Mouse (Mus musculus) MEL (cell line): ENCODE results near the gene Cyp20a1. TPM values are rescaled to one million over a fixed set of nuclear protein-coding genes. Genes with fewer than 3 reads are reported as not detected.

Experiments
- DNase-seq: peaks from one replicate; pipeline ENCODE4 v3.0.0; 2011; ENCODE audit warnings: low read depth, low spot score
- H3K27ac ChIP-seq: 2 replicates; pipeline ENCODE4 v1.5.1; 2012; ENCODE audit warnings: low read depth, mild to moderate bottlenecking, control low read depth, low read length, moderate library complexity; ENCODE audit not compliant: control insufficient read depth
- H3K27me3 ChIP-seq, 2 experiments: fragments of 150-350 bp in 1 of 2; sonication (generic) in 1 of 2; 2 replicates each; pipeline ENCODE4 v1.6.1; 2012; ENCODE audit warnings: low read length in 2 of 2, mild to moderate bottlenecking in 2 of 2, improper control_type of control experiment in 1 of 2, moderate library complexity in 1 of 2; ENCODE audit not compliant: insufficient read depth in 2 of 2, control insufficient read depth in 1 of 2
- H3K36me3 ChIP-seq, 2 experiments: 2 replicates each; pipeline ENCODE4 v1.6.1; 2012 to 2014; ENCODE audit warnings: low read length in 2 of 2, improper control_type of control experiment in 1 of 2, inconsistent platforms in 1 of 2, mild to moderate bottlenecking in 1 of 2; ENCODE audit not compliant: insufficient read depth in 2 of 2, control insufficient read depth in 1 of 2
- H3K4me1 ChIP-seq, 2 experiments: fragments of 150-350 bp in 1 of 2; sonication (generic) in 1 of 2; 2 replicates each; pipeline ENCODE4 v1.6.1; 2012; ENCODE audit warnings: low read length in 2 of 2, improper control_type of control experiment in 1 of 2, mild to moderate bottlenecking in 1 of 2; ENCODE audit not compliant: insufficient read depth in 2 of 2, control insufficient read depth in 1 of 2
- H3K4me3 ChIP-seq, 2 experiments: fragments of 150-350 bp in 1 of 2; sonication (generic) in 1 of 2; 2 replicates each; pipeline ENCODE4 v1.5.1; 2012; ENCODE audit warnings: low read depth in 2 of 2, low read length in 2 of 2, mild to moderate bottlenecking in 2 of 2, moderate library complexity in 2 of 2, control low read depth in 1 of 2, improper control_type of control experiment in 1 of 2; ENCODE audit not compliant: control insufficient read depth in 1 of 2, insufficient read depth in 1 of 2
- H3K79me2 ChIP-seq: 2 replicates; pipeline ENCODE4 v1.6.1; 2012; ENCODE audit warnings: mild to moderate bottlenecking, low read length, moderate library complexity; ENCODE audit not compliant: control insufficient read depth, poor library complexity, insufficient read depth
- H3K9ac ChIP-seq: 2 replicates; pipeline ENCODE4 v1.6.1; 2012; ENCODE audit warnings: low read depth, mild to moderate bottlenecking, control low read depth, low read length, moderate library complexity; ENCODE audit not compliant: control insufficient read depth, poor library complexity, severe bottlenecking
- H3K9me3 ChIP-seq: fragments of 150-350 bp; sonication (generic); replicated peaks from 2 replicates; pipeline ENCODE4 v1.6.1; 2012; ENCODE audit warnings: mild to moderate bottlenecking, low read length, improper control_type of control experiment, moderate library complexity; ENCODE audit not compliant: insufficient read depth
- CHD1 ChIP-seq: IDR thresholded peaks from 2 replicates; pipeline ENCODE4 v1.6.1; 2012; ENCODE audit warnings: low read depth, mild to moderate bottlenecking, inconsistent platforms, low read length, improper control_type of control experiment
- CHD2 ChIP-seq: IDR thresholded peaks from 2 replicates; pipeline ENCODE4 v1.6.1; 2011; ENCODE audit warnings: low read length, improper control_type of control experiment
- EP300 ChIP-seq, 2 experiments: IDR thresholded peaks; 2 replicates each; pipeline ENCODE4 v1.6.1; 2011; ENCODE audit warnings: improper control_type of control experiment in 2 of 2, low read length in 2 of 2, low read depth in 1 of 2, mild to moderate bottlenecking in 1 of 2
- GABPA ChIP-seq: IDR thresholded peaks from 2 replicates; pipeline ENCODE4 v1.6.1; 2012; ENCODE audit warnings: low read depth, mild to moderate bottlenecking, inconsistent platforms, low read length, improper control_type of control experiment, moderate library complexity
- JUND ChIP-seq: IDR thresholded peaks from 2 replicates; pipeline ENCODE4 v1.6.1; 2011; ENCODE audit warnings: low read depth, mild to moderate bottlenecking, improper control_type of control experiment, low read length
- MAFK ChIP-seq: IDR thresholded peaks from 2 replicates; pipeline ENCODE4 v1.6.1; 2011; ENCODE audit warnings: low read depth, mild to moderate bottlenecking, low read length, improper control_type of control experiment, borderline replicate concordance
- MEF2A ChIP-seq: IDR thresholded peaks from 2 replicates; pipeline ENCODE4 v1.6.1; 2014; ENCODE audit warnings: low read depth, mild to moderate bottlenecking, inconsistent platforms, low read length, improper control_type of control experiment; ENCODE audit not compliant: poor library complexity, insufficient replicate concordance, severe bottlenecking; ENCODE audit errors: extremely low read depth
- MXI1 ChIP-seq: IDR thresholded peaks from 2 replicates; pipeline ENCODE4 v1.6.1; 2011; ENCODE audit warnings: mild to moderate bottlenecking, low read depth, low read length, improper control_type of control experiment
- MYC ChIP-seq: IDR thresholded peaks from 2 replicates; pipeline ENCODE4 v1.6.1; 2011; ENCODE audit warnings: low read depth, mild to moderate bottlenecking, low read length, improper control_type of control experiment, moderate library complexity
- NELFE ChIP-seq: IDR thresholded peaks from 2 replicates; pipeline ENCODE4 v1.6.1; 2011; ENCODE audit warnings: low read depth, low read length, improper control_type of control experiment
- NRF1 ChIP-seq: IDR thresholded peaks from 2 replicates; pipeline ENCODE4 v1.6.1; 2014; ENCODE audit warnings: low read depth, mild to moderate bottlenecking, inconsistent platforms, low read length, improper control_type of control experiment, moderate library complexity; ENCODE audit not compliant: poor library complexity, insufficient read depth, severe bottlenecking
- POLR2A ChIP-seq, 2 experiments: IDR thresholded peaks; 2 replicates each; pipeline ENCODE4 v1.6.1; 2011 to 2012; ENCODE audit warnings: low read length in 2 of 2, mild to moderate bottlenecking in 2 of 2, control low read depth in 1 of 2, improper control_type of control experiment in 1 of 2, low read depth in 1 of 2, moderate library complexity in 1 of 2; ENCODE audit not compliant: control insufficient read depth in 1 of 2, insufficient read depth in 1 of 2, poor library complexity in 1 of 2
- POLR2AphosphoS2 ChIP-seq: IDR thresholded peaks from 2 replicates; pipeline ENCODE4 v1.6.1; 2011; ENCODE audit warnings: low read length, improper control_type of control experiment
- POLR2AphosphoS5 ChIP-seq: IDR thresholded peaks from 2 replicates; pipeline ENCODE4 v1.6.1; 2012; ENCODE audit warnings: low read depth, borderline replicate concordance, mild to moderate bottlenecking, inconsistent platforms, low read length, moderate library complexity, mixed read lengths
- RCOR1 ChIP-seq: IDR thresholded peaks from 2 replicates; pipeline ENCODE4 v1.6.1; 2012; ENCODE audit warnings: low read depth, mild to moderate bottlenecking, inconsistent platforms, low read length, improper control_type of control experiment
- SIN3A ChIP-seq: IDR thresholded peaks from 2 replicates; pipeline ENCODE4 v1.6.1; 2012; ENCODE audit warnings: low read length, improper control_type of control experiment, inconsistent platforms
- SMC3 ChIP-seq: IDR thresholded peaks from 2 replicates; pipeline ENCODE4 v1.6.1; 2011; ENCODE audit warnings: low read depth, low read length, improper control_type of control experiment
- TBP ChIP-seq: IDR thresholded peaks from 2 replicates; pipeline ENCODE4 v1.8.0; 2011; ENCODE audit warnings: low read depth, low read length, improper control_type of control experiment
- UBTF ChIP-seq: IDR thresholded peaks from 2 replicates; pipeline ENCODE4 v1.6.1; 2012; ENCODE audit warnings: low read depth, mild to moderate bottlenecking, inconsistent platforms, low read length, improper control_type of control experiment, moderate library complexity, borderline replicate concordance; ENCODE audit not compliant: insufficient read depth
- ZC3H11A ChIP-seq: IDR thresholded peaks from 2 replicates; pipeline ENCODE4 v1.6.1; 2012; ENCODE audit warnings: low read depth, mild to moderate bottlenecking, inconsistent platforms, low read length, improper control_type of control experiment
- ZMIZ1 ChIP-seq: IDR thresholded peaks from 2 replicates; pipeline ENCODE4 v1.6.1; 2012; ENCODE audit warnings: low read depth, mild to moderate bottlenecking, inconsistent platforms, low read length, improper control_type of control experiment, moderate library complexity
- ZNF384 ChIP-seq: IDR thresholded peaks from 2 replicates; pipeline ENCODE4 v1.6.1; 2012; ENCODE audit warnings: low read depth, mild to moderate bottlenecking, inconsistent platforms, low read length, improper control_type of control experiment
- polyA plus RNA-seq, 2 experiments: library from polyadenylated mRNA; stranded (reverse) in 1 of 2; unstranded in 1 of 2; fragments of >175 nt in 1 of 2; fragments of >200 nt in 1 of 2; gene quantifications; 2 replicates each; pipeline versions ENCODE4 v1.2.1 to v1.2.4; 2012; ENCODE audit warnings: low replicate concordance in 2 of 2, low read depth in 1 of 2; ENCODE audit not compliant: insufficient read length in 2 of 2, insufficient read depth in 1 of 2, missing spikeins in 1 of 2
- total RNA-seq: library from RNA; depleted of rRNA; stranded (reverse); fragments of 300-350 nt; gene quantifications from 2 replicates; pipeline ENCODE4 v1.2.3, GENCODE M21; 2012

Gene Cyp20a1
- total and polyA plus RNA-seq, 3 experiments: 14.5 to 24.0 TPM; not detected in 1

DNA sequence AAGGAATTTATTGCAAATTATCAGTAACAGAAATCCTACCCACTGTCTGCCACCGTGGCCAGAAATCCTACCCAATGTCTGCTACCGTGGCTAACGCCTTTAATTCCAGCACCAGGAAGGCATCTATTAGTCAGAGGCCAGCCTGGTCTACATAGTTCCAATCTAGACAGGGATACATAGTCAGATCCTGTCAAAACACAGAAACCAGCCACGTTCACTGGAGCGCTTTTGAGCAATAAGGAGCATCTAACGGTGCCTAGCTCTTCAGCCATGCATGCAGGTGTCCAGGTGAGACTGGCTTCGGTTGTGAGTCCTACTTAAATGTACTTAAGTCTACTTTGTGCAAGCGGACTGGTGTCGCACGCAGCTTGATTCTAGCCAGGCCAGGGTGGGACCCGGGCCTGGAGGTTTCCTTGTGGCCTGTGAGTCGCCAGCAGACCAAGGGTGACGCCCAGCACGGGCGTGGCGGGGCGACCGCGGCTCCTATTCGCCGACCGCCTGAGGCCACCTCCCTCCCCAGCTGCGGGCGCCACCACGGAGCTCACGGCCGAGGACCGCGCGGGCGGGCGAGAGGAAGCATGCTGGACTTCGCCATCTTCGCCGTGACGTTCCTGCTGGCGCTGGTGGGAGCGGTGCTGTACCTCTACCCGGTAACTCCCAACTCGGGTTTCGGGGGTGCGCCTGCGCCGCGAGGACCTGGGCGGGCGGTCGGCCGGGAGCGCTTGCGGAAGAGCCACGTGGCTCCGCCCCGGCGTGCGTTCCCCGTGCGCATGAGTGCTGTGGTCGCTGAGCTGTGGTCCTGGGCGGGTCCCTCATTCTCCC, at the start of gene Cyp20a1 (continued):
- no peak for TF ChIP-seq CHD2
- peak; percentile 82 for TF ChIP-seq POLR2AphosphoS2
- TF ChIP-seq UBTF: no peak
- TF ChIP-seq MAFK: no peak

DNA sequence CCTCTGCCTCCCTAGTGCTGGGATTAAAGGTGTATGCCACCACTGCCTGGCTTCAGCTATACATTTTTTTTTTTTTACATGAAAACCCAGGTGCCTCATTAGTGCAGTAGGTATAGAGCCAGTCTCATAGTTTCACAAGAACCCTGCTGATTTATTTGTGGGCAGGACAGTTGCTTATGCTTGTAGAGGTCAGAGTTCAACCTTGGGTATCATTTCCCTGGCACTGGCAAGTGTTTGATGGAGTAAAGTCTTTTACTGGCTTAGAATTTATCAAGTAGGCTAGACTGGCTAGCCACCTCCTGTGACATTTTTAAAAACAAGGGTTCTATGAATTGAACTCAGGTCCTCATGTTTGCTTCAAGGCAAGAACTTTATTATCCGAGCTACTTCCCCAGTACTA, 49.2 kb upstream of the Cyp20a1 start:
- Histone ChIP-seq H3K36me3 (no peaks in the 10 kb centered on the region; a peak in 1 of 4 replicates), H3K9ac (no peak overlapping the region)
- no peak for DNase-seq

DNA sequence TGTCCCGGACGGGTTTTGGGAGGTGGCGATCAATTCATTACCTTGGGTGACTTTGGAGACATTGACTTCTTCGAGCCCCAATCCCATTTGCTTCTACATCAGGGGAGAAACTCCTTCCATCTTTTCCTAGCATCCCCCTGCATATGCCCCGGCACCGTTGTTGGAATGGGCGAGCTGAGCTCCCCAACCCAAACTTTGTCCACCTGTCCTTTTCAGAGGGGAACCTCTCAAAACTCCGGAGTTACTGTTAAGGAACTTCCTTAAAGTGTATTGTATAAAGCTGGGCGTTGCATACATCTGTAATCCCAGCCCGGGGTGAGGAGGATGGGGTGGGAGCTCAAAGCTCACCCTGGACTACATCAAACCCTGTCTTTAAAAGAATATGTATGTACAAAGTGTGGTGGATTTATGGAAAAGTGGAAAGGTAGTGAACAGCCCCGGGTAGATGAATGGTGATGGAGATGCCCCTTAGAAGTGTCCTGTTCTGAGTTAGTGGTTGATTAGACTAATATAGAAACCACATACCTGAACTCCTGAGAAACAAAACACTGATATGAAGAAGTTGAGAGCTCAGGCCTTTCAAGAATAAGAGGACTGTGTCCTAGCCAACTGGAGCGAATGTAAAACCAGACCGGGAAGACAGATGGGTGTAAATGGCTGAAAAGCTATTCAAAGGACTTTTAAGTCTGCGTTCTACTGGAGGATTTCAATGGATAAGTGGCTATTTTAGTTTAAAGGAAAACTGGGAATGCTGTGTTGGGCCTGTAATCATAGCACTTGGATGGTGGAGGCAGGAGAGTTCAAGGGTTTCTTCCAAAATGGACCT, 720 bp downstream of the Cyp20a1 start:
- Histone ChIP-seq H3K4me3 (peak overlapping the region; percentile 84 to 89), H3K36me3 (peaks cover 0 to 4% of the 10 kb centered on the region in 2 experiments; a peak in 2 of 4 replicates), H3K4me1 (peaks cover 0 to 6% of the 10 kb centered on the region in 2 experiments; a peak in 2 of 4 replicates), H3K27me3 (no peaks in the 10 kb centered on the region), H3K9ac (peak overlapping the region; percentile 81), H3K79me2 (peaks cover 3% of the 10 kb centered on the region; the same call in 1 of the 2 replicates), H3K9me3 (no peaks in the 10 kb centered on the region), H3K27ac (peak overlapping the region; percentile 77)
- no peak for DNase-seq
- TF ChIP-seq POLR2A (IDR thresholded peaks at IDR 0.05; ENCODE audit: control insufficient read depth in 1 of 2, insufficient read depth in 1 of 2, low read depth in 1 of 2, low read length in 2 of 2, poor library complexity in 1 of 2) (peak in 1 of 2 experiments; percentile 71; a peak in 1 of 4 replicates), ZMIZ1 (no peak), TBP (peak; percentile 43; the same call in 1 of the 2 replicates), SIN3A (peak; percentile 1; the same call in 1 of the 2 replicates)

More for the DNA sequence above, 49.2 kb upstream of the Cyp20a1 start:
- TF ChIP-seq NELFE (no peak), SMC3 (no peak), MAFK (no peak), POLR2AphosphoS5 (no peak), ZNF384 (no peak), MEF2A (no peak), MYC (no peak), JUND (no peak), EP300 (IDR thresholded peaks at IDR 0.05; ENCODE audit: low read depth in 1 of 2, low read length in 2 of 2) (no peak), MXI1 (no peak), GABPA (no peak), NRF1 (no peak), CHD1 (no peak), POLR2A (IDR thresholded peaks at IDR 0.05; ENCODE audit: control insufficient read depth in 1 of 2, insufficient read depth in 1 of 2, low read depth in 1 of 2, low read length in 2 of 2, poor library complexity in 1 of 2) (no peak), ZC3H11A (no peak), POLR2AphosphoS2 (no peak), RCOR1 (no peak), TBP (no peak)
- H3K27me3 ChIP-seq: no peaks in the 10 kb centered on the region
- no peaks in the 10 kb centered on the region for H3K79me2 ChIP-seq
- H3K4me1 ChIP-seq: no peaks in the 10 kb centered on the region; a peak in 1 of 4 replicates
- H3K27ac ChIP-seq: no peak overlapping the region
- H3K4me3 ChIP-seq: no peak overlapping the region
- no peaks in the 10 kb centered on the region for H3K9me3 ChIP-seq
